Mouse (Mus musculus) gastrocnemius, adult 2 months (tissue): ENCODE data around the gene Lamb3. TPM values are rescaled to one million over a fixed set of nuclear protein-coding genes. Genes with fewer than 3 reads are reported as not detected.
A peak's percentile ranks its signal among the peaks of the same experiment; 100 is the strongest.

Source experiments
- DNase-seq: peaks from one replicate; pipeline ENCODE4 v3.0.0; 2022
- H3K27ac ChIP-seq: fragments of 200-600 bp; 2 replicates; pipeline ENCODE4 v1.8.1; 2022; ENCODE audit warnings: mild to moderate bottlenecking
- H3K4me3 ChIP-seq: fragments of 200-600 bp; 2 replicates; pipeline ENCODE4 v1.8.1; 2022; ENCODE audit warnings: mild to moderate bottlenecking, moderate library complexity
- CTCF ChIP-seq: fragments of 200-600 bp; IDR thresholded peaks from 2 replicates; pipeline ENCODE4 v1.8.1; 2022; ENCODE audit warnings: antibody characterized with exemption, mild to moderate bottlenecking, moderate library complexity
- intact Hi-C: fragments of 180-260 bp; cut with DNase I; formaldehyde crosslinking; loops from one replicate; pipeline ENCODE4 v1.15.1; 2025
- total RNA-seq, 2 experiments: library from RNA; stranded (reverse); gene quantifications; 2 replicates each; pipeline ENCODE4 v1.2.3; 2021

The Lamb3 gene
- total RNA-seq, 2 experiments from 2014 or later = 3.7 to 5.4 TPM

- intact Hi-C loops = no loop called here
- Histone ChIP-seq H3K4me3 (no peak overlapping the region), H3K27ac (peak overlapping the region; percentile 95)
- no peak for TF ChIP-seq CTCF
- peak; percentile 94 for DNase-seq
These were observed 109.7 kb downstream of the Lamb3 start for GRCm38 (mm10) chr1:193317159-193317559.

- intact Hi-C loops = no loop called here
- DNase-seq = peak; percentile 3
- H3K27ac ChIP-seq = no peak overlapping the region
- H3K4me3 ChIP-seq = no peak overlapping the region
- no peak for TF ChIP-seq CTCF
These were observed 112.2 kb downstream of the Lamb3 start for GRCm38 (mm10) chr1:193319721-193320120.

- no peak for TF ChIP-seq CTCF
- no peak overlapping the region for H3K4me3 ChIP-seq
- peak; percentile 14 for DNase-seq
- intact Hi-C loops = no loop called here
- no peak overlapping the region for H3K27ac ChIP-seq
These were observed 112.9 kb downstream of the Lamb3 start for GRCm38 (mm10) chr1:193320398-193320797.

GRCm38 (mm10) chr1:193323686-193324085, 116.2 kb downstream of the Lamb3 start:
- Histone ChIP-seq H3K27ac (no peak overlapping the region), H3K4me3 (no peak overlapping the region)
- TF ChIP-seq CTCF = no peak
- DNase-seq = peak; percentile 16
- intact Hi-C loops = loop anchor here (1.0 kb wide), 2 partner anchors 68 to 115 kb away; no protein-coding TSS in a partner anchor

GRCm38 (mm10) chr1:193324224-193324623, 116.7 kb downstream of the Lamb3 start:
- Histone ChIP-seq H3K27ac (no peak overlapping the region), H3K4me3 (no peak overlapping the region)
- peak; percentile 81 for TF ChIP-seq CTCF
- intact Hi-C loops = loop anchor here (1.0 kb wide), 2 partner anchors 69 to 116 kb away; no protein-coding TSS in a partner anchor
- peak; percentile 70 for DNase-seq

- Histone ChIP-seq H3K27ac (no peak overlapping the region), H3K4me3 (no peak overlapping the region)
- intact Hi-C loops = no loop called here
- peak; percentile 6 for DNase-seq
- no peak for TF ChIP-seq CTCF
These were observed 118.4 kb downstream of the Lamb3 start for GRCm38 (mm10) chr1:193325891-193326290.

GRCm38 (mm10) chr1:193326456-193327145, 119.1 kb downstream of the Lamb3 start:
- DNase-seq = peak; percentile 23
- H3K4me3 ChIP-seq = no peak overlapping the region
- H3K27ac ChIP-seq = no peak overlapping the region
- TF ChIP-seq CTCF = peak; percentile 42; the same call in 1 of the 2 replicates
- intact Hi-C loops = no loop called here

GRCm38 (mm10) chr1:193327216-193327615, 119.7 kb downstream of the Lamb3 start:
- TF ChIP-seq CTCF = no peak
- no peak for DNase-seq
- intact Hi-C loops = no loop called here

GRCm38 (mm10) chr1:193327686-193328085, 120.2 kb downstream of the Lamb3 start:
- no peak overlapping the region for H3K27ac ChIP-seq
- no peak for TF ChIP-seq CTCF
- DNase-seq = no peak
- H3K4me3 ChIP-seq = no peak overlapping the region
- intact Hi-C loops = no loop called here

More at GRCm38 (mm10) chr1:193327216-193327615, 119.7 kb downstream of the Lamb3 start:
- H3K4me3 ChIP-seq = no peak overlapping the region
- no peak overlapping the region for H3K27ac ChIP-seq

- peak; percentile 5 for DNase-seq
- Histone ChIP-seq H3K27ac (no peak overlapping the region), H3K4me3 (no peak overlapping the region)
- intact Hi-C loops = no loop called here
- no peak for TF ChIP-seq CTCF
These were observed 122.1 kb downstream of the Lamb3 start for GRCm38 (mm10) chr1:193329557-193329956.

GRCm38 (mm10) chr1:193330172-193330571, 122.7 kb downstream of the Lamb3 start:
- DNase-seq = peak; percentile 94
- intact Hi-C loops = loop anchor here (1.0 kb wide), 2 partner anchors 33 to 46 kb away; no protein-coding TSS in a partner anchor
- H3K27ac ChIP-seq = peak overlapping the region; percentile 81
- peak; percentile 88 for TF ChIP-seq CTCF
- H3K4me3 ChIP-seq = no peak overlapping the region

GRCm38 (mm10) chr1:193330626-193331025, 123.1 kb downstream of the Lamb3 start:
- Histone ChIP-seq H3K4me3 (no peak overlapping the region), H3K27ac (peak overlapping the region; percentile 81)
- no peak for DNase-seq
- no peak for TF ChIP-seq CTCF
- intact Hi-C loops = loop anchor here (1.0 kb wide), 2 partner anchors 33 to 46 kb away; no protein-coding TSS in a partner anchor

GRCm38 (mm10) chr1:193332018-193332417, 124.5 kb downstream of the Lamb3 start:
- TF ChIP-seq CTCF = no peak
- H3K4me3 ChIP-seq = no peak overlapping the region
- intact Hi-C loops = no loop called here
- DNase-seq = peak; percentile 48
- H3K27ac ChIP-seq = peak overlapping the region; percentile 81

GRCm38 (mm10) chr1:193332671-193333070, 125.2 kb downstream of the Lamb3 start:
- intact Hi-C loops = no loop called here
- DNase-seq = peak; percentile 52
- peak overlapping the region; percentile 81 for H3K27ac ChIP-seq
- H3K4me3 ChIP-seq = no peak overlapping the region
- no peak for TF ChIP-seq CTCF
